Mouse (Mus musculus) neural tube, embryonic 13.5 days (tissue): ENCODE measurements around the gene Large1. TPM values are rescaled to one million over a fixed set of nuclear protein-coding genes. Genes with fewer than 3 reads are reported as not detected.
"Not testable (repeated sequence)": the region's sequence is repeated elsewhere in the genome, so short reads cannot be mapped to it uniquely, and the experiment has no call there.

Experiments used
- ATAC-seq: fragments of 200-750 bp; cut with Nextera tagmentation; 2 replicates; pipeline ENCODE4 v1.8.0; 2017; ENCODE audit warnings: low read depth, mild to moderate bottlenecking, moderate TSS enrichment, moderate library complexity
- H3K27ac ChIP-seq: fragments of 300-500 bp; sonication (generic); replicated peaks from 2 replicates; pipeline ENCODE4 v1.5.1; 2015; ENCODE audit warnings: moderate library complexity, mild to moderate bottlenecking, inconsistent platforms
- H3K27me3 ChIP-seq: fragments of 300-500 bp; sonication (generic); 2 replicates; pipeline ENCODE4 v1.6.1; 2015; ENCODE audit warnings: mild to moderate bottlenecking, inconsistent platforms
- H3K36me3 ChIP-seq: fragments of 300-500 bp; sonication (generic); 2 replicates; pipeline ENCODE4 v1.6.1; 2015; ENCODE audit warnings: mild to moderate bottlenecking, inconsistent platforms
- H3K4me1 ChIP-seq: fragments of 300-500 bp; sonication (generic); replicated peaks from 2 replicates; pipeline ENCODE4 v1.6.1; 2015; ENCODE audit warnings: inconsistent platforms
- H3K4me2 ChIP-seq: fragments of 300-500 bp; sonication (generic); 2 replicates; pipeline ENCODE4 v1.6.1; 2015; ENCODE audit warnings: inconsistent platforms, mild to moderate bottlenecking, moderate library complexity
- H3K4me3 ChIP-seq: fragments of 300-500 bp; sonication (generic); 2 replicates; pipeline ENCODE4 v1.5.1; 2015; ENCODE audit warnings: mild to moderate bottlenecking, inconsistent platforms
- H3K9ac ChIP-seq: fragments of 300-500 bp; sonication (generic); 2 replicates; pipeline ENCODE4 v1.6.1; 2015; ENCODE audit warnings: moderate library complexity, mild to moderate bottlenecking, inconsistent platforms
- H3K9me3 ChIP-seq: fragments of 300-500 bp; sonication (generic); 2 replicates; pipeline ENCODE4 v1.6.1; 2016; ENCODE audit warnings: inconsistent platforms
- WGBS: fragments of 180-500 bp; shearing (Covaris S2); methylation state at CpG from one replicate; pipeline ENCODE4 v1.1.7; 2015; 5-methylcytosine and 5-hydroxymethylcytosine counted together
- polyA plus RNA-seq: library from polyadenylated mRNA; unstranded; fragments of >200 nt; fragmentation: Nextera tagmentation; extraction: Ambion mirVana; gene quantifications from 2 replicates; pipeline ENCODE4 v1.2.1, GENCODE M21; 2015

Gene Large1
- polyA plus RNA-seq, 1 experiment from 2014 or later: 14.2 TPM

- 91% methylated on average over 1 of the region's 1 CpGs for WGBS
- no peaks in the 10 kb centered on the region for H3K27me3 ChIP-seq
Observed at GRCm38 (mm10) chr8:72982832-72983231, 370.5 kb downstream of the Large1 start.

GRCm38 (mm10) chr8:72955074-72955473 is 398.3 kb downstream of the Large1 start:
- Histone ChIP-seq H3K27ac (no peak overlapping the region), H3K4me2 (no peak overlapping the region), H3K9me3 (no peaks in the 10 kb centered on the region), H3K4me1 (peaks cover 10% of the 10 kb centered on the region), H3K4me3 (no peak overlapping the region), H3K9ac (no peak overlapping the region), H3K36me3 (no peaks in the 10 kb centered on the region), H3K27me3 (no peaks in the 10 kb centered on the region)
- ATAC-seq: no peak
- WGBS: 88% methylated on average over 3 of the region's 3 CpGs

More at GRCm38 (mm10) chr8:72982832-72983231, 370.5 kb downstream of the Large1 start:
- Histone ChIP-seq H3K27ac (no peak overlapping the region), H3K4me2 (no peak overlapping the region), H3K9ac (no peak overlapping the region), H3K4me1 (no peaks in the 10 kb centered on the region), H3K9me3 (no peaks in the 10 kb centered on the region), H3K36me3 (no peaks in the 10 kb centered on the region), H3K4me3 (no peak overlapping the region)
- ATAC-seq: no peak

GRCm38 (mm10) chr8:72941393-72941792 is 411.9 kb downstream of the Large1 start:
- not testable (repeated sequence) for H3K27ac ChIP-seq, H3K9me3 ChIP-seq, H3K27me3 ChIP-seq, H3K4me2 ChIP-seq, H3K4me1 ChIP-seq, H3K4me3 ChIP-seq, H3K36me3 ChIP-seq, H3K9ac ChIP-seq, ATAC-seq
- 82% methylated on average over 8 of the region's 8 CpGs for WGBS

DNA sequence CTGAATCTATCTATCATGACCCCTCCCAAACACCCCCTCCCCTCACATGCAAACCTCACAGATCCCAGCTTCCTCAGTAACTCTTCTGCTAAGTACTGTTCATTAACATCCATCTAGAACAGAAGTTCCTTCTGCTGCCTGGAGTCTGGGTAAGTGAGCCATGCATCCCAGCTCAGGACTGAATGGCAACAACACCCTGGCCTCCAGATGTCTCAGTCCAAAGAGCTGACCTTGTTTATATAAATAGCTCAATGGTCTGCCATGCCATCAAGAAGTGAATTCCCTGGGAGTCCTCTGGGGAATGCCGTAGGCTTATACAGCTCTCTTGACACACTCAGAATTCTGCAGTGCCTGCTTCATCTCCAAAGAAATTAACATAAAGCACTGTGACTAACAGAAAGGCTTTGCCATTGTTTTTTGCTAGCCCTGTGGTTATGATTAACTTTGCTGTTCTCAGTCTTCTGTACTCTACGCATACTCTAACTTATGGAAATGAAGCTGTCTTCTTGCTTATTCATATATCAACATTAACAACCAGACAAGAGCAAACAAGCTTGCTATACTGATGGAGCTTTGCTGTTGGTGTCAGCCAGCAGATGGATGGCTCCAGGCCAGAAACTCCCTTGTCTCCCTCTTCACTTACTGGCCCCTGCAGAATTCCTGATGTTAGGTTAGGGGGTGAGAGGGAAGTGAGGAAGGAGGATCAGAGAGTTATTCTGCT is 434.0 kb downstream of the Large1 start:
- H3K36me3 ChIP-seq: no peaks in the 10 kb centered on the region
- H3K4me1 ChIP-seq: peaks cover 13% of the 10 kb centered on the region
- no peaks in the 10 kb centered on the region for H3K9me3 ChIP-seq
- WGBS: 54% methylated on average over 2 of the region's 2 CpGs
- no peaks in the 10 kb centered on the region for H3K27me3 ChIP-seq
- ATAC-seq: peak; percentile 79
- H3K9ac ChIP-seq: no peak overlapping the region
- H3K27ac ChIP-seq: peak overlapping the region; percentile 59; the same call in 1 of the 2 replicates
- no peak overlapping the region for H3K4me3 ChIP-seq
- no peak overlapping the region for H3K4me2 ChIP-seq

GRCm38 (mm10) chr8:72905491-72905890 is 447.8 kb downstream of the Large1 start:
- H3K9ac ChIP-seq: no peak overlapping the region
- 90% methylated on average over 4 of the region's 4 CpGs for WGBS
- no peaks in the 10 kb centered on the region for H3K9me3 ChIP-seq
- H3K27me3 ChIP-seq: no peaks in the 10 kb centered on the region
- no peak overlapping the region for H3K4me2 ChIP-seq
- no peak overlapping the region for H3K4me3 ChIP-seq
- no peaks in the 10 kb centered on the region for H3K4me1 ChIP-seq
- no peak overlapping the region for H3K27ac ChIP-seq
- no peaks in the 10 kb centered on the region for H3K36me3 ChIP-seq
- ATAC-seq: no peak

DNA sequence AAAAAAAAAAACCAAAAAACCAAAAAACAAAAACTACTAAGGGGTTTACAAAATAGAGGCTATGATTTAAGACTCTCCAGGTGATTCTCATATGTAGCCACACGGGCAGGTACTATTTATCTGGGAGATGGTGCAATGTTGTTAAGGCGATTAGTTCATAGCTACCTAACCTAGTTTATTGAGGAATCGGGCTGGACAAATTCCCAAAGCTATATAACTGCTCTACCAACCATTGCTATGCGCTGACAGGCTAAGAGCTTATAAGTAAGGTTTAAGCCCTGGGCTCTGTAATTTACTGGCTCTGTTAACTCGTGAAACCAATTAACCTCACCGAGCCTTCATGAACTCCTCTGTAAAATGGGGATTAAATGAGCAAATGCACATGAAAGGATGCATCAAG is 451.7 kb downstream of the Large1 start:
- no peak for ATAC-seq
- Histone ChIP-seq H3K4me2 (no peak overlapping the region), H3K9ac (no peak overlapping the region), H3K36me3 (no peaks in the 10 kb centered on the region), H3K27ac (no peak overlapping the region), H3K27me3 (no peaks in the 10 kb centered on the region), H3K4me1 (no peaks in the 10 kb centered on the region), H3K4me3 (no peak overlapping the region), H3K9me3 (no peaks in the 10 kb centered on the region)
- 74% methylated on average over 6 of the region's 6 CpGs for WGBS

DNA sequence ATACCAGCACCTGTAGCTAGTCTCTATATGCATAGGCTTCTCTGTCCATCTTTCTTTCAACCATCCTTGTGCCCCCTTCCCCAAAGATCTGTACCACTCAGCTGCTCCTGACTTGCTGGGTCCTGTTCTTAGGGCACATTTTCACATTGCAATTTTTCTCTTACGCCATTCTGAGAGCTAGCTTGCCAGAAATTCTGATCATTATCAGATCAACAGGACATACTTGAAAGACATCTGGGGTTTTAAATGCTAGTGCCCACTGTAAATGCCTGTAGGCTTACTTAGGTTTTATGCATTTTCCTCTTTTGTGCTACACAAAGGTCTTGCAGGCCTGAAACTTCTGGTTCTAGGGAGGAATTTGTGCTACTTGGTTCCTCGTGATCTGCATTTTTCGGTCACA is 454.0 kb downstream of the Large1 start:
- H3K4me2 ChIP-seq: no peak overlapping the region

GRCm38 (mm10) chr8:72883033-72883432 is 470.3 kb downstream of the Large1 start:
- H3K4me2 ChIP-seq: no peak overlapping the region
- H3K9ac ChIP-seq: no peak overlapping the region

More for the DNA sequence above, 454.0 kb downstream of the Large1 start:
- Histone ChIP-seq H3K4me1 (no peaks in the 10 kb centered on the region), H3K9ac (no peak overlapping the region), H3K4me3 (no peak overlapping the region), H3K27me3 (no peaks in the 10 kb centered on the region), H3K9me3 (no peaks in the 10 kb centered on the region), H3K27ac (no peak overlapping the region), H3K36me3 (no peaks in the 10 kb centered on the region)
- no peak for ATAC-seq
- 97% methylated on average over 3 of the region's 3 CpGs for WGBS

DNA sequence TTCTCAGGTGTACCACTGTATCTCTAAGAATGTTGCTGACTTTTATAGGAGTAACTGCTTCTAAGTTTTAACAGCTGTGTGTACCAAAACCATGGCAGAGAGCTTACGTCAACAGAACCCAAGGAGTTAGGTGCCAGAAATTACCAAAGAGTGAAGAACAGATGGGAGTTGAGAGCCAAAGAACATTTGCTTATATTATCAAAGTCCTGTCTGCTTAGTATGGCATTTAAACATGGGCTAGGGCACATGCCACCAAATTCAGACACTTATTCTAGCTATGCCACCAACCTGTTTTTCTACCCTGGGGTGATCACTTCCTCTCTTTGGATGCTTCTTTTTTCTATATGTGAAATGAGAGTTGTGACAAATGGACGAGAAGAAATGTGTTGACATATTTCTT is 479.9 kb downstream of the Large1 start:
- no peaks in the 10 kb centered on the region for H3K27me3 ChIP-seq
- no peaks in the 10 kb centered on the region for H3K4me1 ChIP-seq
- 0 out of 2 replicates have a peak, but pooled peaks cover 7% of the 10 kb centered on the region for H3K36me3 ChIP-seq
- no peak overlapping the region for H3K27ac ChIP-seq
- no peak overlapping the region for H3K4me2 ChIP-seq
- no peaks in the 10 kb centered on the region for H3K9me3 ChIP-seq
- ATAC-seq: no peak
- no peak overlapping the region for H3K4me3 ChIP-seq
- no peak overlapping the region for H3K9ac ChIP-seq
- 89% methylated on average over 2 of the region's 2 CpGs for WGBS

More at GRCm38 (mm10) chr8:72883033-72883432, 470.3 kb downstream of the Large1 start:
- Histone ChIP-seq H3K9me3 (no peaks in the 10 kb centered on the region), H3K27ac (no peak overlapping the region), H3K36me3 (peaks cover 23% of the 10 kb centered on the region; the same call in 1 of the 2 replicates), H3K27me3 (no peaks in the 10 kb centered on the region), H3K4me1 (no peaks in the 10 kb centered on the region), H3K4me3 (no peak overlapping the region)
- WGBS: 92% methylated on average over 2 of the region's 2 CpGs
- no peak for ATAC-seq

DNA sequence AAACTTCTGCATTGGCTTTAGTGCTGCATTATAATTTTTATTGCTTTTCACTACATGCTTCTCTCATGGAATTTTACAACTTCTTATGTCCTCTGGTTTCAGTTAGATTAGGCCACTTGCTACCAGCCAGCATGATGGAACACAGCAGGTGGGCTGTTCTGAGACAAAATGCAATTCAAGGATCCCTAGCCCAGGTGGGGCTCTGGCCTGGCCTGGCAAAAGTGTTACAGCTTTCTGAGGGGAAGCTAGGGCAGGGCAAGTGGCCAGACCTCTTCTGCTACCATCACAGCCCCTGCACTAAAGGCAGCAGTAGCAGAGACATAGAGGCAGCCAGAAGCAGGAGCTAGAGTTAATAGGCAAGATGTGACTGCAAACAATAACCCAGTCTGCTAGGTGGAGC is 506.5 kb downstream of the Large1 start:
- Histone ChIP-seq H3K36me3 (peaks cover 22% of the 10 kb centered on the region), H3K9me3 (no peaks in the 10 kb centered on the region; the same call in 1 of the 2 replicates), H3K27ac (no peak overlapping the region), H3K4me1 (no peaks in the 10 kb centered on the region), H3K4me2 (no peak overlapping the region), H3K4me3 (no peak overlapping the region), H3K9ac (no peak overlapping the region), H3K27me3 (no peaks in the 10 kb centered on the region)
- no peak for ATAC-seq

GRCm38 (mm10) chr8:72835863-72836262 is 517.5 kb downstream of the Large1 start:
- H3K9ac ChIP-seq: no peak overlapping the region
- no peak overlapping the region for H3K4me2 ChIP-seq
- 77% methylated on average over 4 of the region's 4 CpGs for WGBS
- no peak overlapping the region for H3K4me3 ChIP-seq
- H3K4me1 ChIP-seq: no peaks in the 10 kb centered on the region
- no peaks in the 10 kb centered on the region for H3K27me3 ChIP-seq
- ATAC-seq: no peak
- H3K36me3 ChIP-seq: peaks cover 23% of the 10 kb centered on the region
- H3K27ac ChIP-seq: no peak overlapping the region
- H3K9me3 ChIP-seq: no peaks in the 10 kb centered on the region

GRCm38 (mm10) chr8:72833112-72833511 is 520.2 kb downstream of the Large1 start:
- Histone ChIP-seq H3K27me3 (no peaks in the 10 kb centered on the region), H3K4me2 (no peak overlapping the region), H3K4me3 (no peak overlapping the region), H3K36me3 (peaks cover 23% of the 10 kb centered on the region), H3K9ac (no peak overlapping the region), H3K27ac (no peak overlapping the region), H3K9me3 (no peaks in the 10 kb centered on the region), H3K4me1 (no peaks in the 10 kb centered on the region)
- WGBS: 71% methylated on average over 2 of the region's 2 CpGs
- ATAC-seq: no peak

DNA sequence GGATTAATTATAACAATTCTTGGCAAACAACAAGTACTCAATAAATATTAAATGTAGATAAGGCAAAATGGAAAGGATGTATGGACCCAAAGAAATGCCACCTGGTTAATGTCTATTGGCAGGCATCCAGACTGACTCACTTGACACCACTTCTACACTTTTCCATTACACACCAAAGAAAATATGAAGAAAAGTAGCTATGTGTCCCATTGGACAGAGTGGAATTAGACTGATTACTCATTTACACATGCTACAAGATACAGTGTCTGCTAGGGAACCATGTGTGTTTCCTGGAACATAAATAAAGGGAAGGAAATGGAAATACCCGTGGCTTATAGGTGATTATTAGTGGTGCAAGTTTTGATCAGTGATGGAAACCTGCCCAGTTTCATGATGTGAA is 521.0 kb downstream of the Large1 start:
- 90% methylated on average over 1 of the region's 1 CpGs for WGBS
- no peak for ATAC-seq

More for the DNA sequence above, 521.0 kb downstream of the Large1 start:
- Histone ChIP-seq H3K9ac (no peak overlapping the region), H3K27ac (no peak overlapping the region), H3K4me2 (no peak overlapping the region), H3K4me1 (no peaks in the 10 kb centered on the region), H3K36me3 (peaks cover 20% of the 10 kb centered on the region), H3K9me3 (no peaks in the 10 kb centered on the region), H3K27me3 (no peaks in the 10 kb centered on the region), H3K4me3 (no peak overlapping the region)
